Mouse (Mus musculus) kidney, postnatal 36 days (tissue): ENCODE results near the gene Rora.
A peak's percentile ranks its signal among the peaks of the same experiment; 100 is the strongest.

Experiments used
- DNase-seq, 2 experiments: peaks; one replicate each; pipeline ENCODE4 v3.0.0; 2021 to 2022; ENCODE audit warnings: mixed read lengths in 2 of 2

Rora gene

DNA sequence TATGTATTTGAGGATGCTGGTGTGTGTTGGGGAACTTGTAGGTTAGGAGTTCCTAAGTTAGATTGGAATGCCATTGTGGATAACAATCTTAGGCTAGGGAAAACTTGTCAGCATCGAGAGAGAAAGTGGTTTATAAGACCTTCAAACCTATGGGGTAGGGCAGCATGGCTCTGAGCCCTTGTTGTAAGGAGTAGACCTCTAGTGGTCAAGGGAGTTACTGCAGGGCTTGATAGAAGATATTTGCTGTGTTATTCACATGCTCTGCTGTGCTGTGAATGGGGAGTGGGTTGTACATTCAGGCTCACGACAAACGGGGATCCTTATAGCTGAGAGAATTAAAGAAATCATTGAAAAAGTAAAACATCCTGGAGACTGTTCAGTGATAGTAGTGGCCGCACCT is 35.8 kb downstream of the Rora start:
- DNase-seq, result peak; percentile 75

- no peak for DNase-seq
These were observed 41.4 kb downstream of the Rora start for GRCm38 (mm10) chr9:68694889-68695495.

GRCm38 (mm10) chr9:68695496-68695969 is 41.9 kb downstream of the Rora start:
- DNase-seq, result peak; percentile 37 to 66

DNA sequence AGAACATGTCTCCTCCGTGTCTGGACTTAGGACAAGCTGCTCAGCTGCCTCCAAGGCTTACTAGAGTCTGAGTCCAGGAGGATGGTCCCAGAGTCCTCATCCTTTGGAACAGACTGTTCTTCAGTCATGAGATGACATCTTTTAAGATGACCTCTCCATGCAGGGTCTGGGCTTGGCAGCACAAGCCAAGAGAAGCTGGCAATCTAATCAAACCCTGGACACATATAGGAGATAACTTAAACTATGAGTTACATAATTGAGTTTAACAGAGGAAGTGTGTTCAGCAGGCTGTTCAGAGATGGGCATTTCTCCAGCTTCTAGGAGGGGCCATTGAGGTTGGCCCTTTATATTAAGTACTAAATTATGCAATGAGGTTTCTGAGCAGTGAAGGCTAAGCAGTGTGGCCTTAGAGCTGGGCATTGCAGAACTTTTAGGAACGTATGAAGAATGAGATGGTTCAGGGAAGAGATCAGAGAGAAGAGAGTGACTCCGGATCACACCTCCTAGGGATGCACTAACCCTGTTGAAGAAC is 42.9 kb downstream of the Rora start:
- no peak for DNase-seq

- peak in 1 of 2 experiments; percentile 7 for DNase-seq
These were observed 45.8 kb downstream of the Rora start for GRCm38 (mm10) chr9:68699341-68699740.

DNA sequence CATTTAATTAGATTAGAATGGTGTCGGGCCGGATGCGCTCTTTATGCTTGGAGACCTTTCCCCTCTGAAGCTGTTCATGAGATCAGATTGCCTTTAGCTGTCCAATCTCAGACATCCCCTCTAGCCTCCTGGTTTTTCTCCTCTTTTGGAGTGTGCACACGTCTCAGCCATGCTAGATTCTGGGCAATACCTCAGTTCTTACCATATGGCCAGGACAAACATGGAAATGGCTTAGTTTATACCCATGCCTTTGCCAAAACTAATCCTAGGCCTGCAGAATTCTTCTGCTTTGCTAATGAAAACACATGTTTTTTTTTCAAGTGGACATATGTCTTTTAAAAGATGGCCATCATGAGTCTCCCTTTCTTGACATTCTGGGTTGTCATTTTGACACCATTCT is 46.3 kb downstream of the Rora start:
- no peak for DNase-seq

DNA sequence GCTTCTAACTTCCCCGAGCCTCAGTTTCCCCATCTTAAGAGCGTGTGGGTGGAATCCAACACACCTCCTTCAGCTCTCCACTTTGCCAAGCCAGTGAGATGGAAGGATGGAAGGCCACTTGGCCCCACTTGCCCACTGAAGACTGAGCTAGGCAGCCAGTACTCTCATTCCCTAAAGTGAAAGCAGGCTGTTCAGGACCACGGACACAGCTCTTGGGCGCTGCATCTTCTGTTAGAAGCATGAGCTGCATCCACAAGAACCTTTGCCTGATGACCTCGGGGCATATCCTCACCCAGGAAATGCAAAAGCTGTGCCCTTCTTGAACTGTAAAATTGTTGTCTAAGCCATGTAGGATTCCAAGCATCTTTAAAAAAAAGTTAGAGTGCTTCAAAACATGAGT is 54.0 kb downstream of the Rora start:
- no peak for DNase-seq

GRCm38 (mm10) chr9:68709232-68709631 is 55.6 kb downstream of the Rora start:
- peak in 1 of 2 experiments; percentile 24 for DNase-seq

DNA sequence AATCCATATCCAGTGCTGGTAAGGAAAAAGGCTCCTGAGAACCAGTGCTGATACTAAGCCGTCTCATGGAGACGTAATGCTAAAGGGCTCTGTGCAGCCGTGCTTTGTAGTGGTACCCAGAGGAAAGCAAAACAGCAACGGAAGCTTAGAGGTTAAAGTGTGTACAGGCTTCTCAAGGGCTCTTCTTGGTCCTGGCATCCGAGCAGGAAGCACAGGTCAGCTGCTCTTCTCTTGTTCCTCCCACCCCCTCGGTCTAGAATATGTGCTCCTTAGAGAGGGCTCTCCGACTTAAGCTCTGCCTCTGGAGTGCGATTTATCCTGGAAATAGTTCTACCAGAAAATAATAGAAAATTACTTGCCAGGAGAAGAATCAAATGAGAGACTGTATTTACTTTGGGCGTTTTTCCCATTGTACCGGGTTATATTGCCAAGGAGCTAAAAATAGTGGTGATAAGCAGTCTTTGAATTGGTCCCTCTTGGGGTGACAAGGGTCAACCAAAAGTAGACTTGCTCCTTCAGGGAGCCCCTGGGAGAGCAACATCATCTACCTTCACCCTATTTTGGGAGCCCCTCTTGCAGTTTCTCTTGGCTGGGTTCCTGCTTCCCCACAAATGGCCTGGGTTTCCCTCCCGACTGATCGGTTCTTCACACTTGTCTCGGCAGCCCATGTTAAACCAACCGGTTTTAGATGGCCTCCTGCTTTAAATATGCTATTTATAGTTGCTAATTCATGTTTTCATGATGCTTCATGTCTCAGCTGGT is 57.5 kb downstream of the Rora start:
- no peak for DNase-seq

DNA sequence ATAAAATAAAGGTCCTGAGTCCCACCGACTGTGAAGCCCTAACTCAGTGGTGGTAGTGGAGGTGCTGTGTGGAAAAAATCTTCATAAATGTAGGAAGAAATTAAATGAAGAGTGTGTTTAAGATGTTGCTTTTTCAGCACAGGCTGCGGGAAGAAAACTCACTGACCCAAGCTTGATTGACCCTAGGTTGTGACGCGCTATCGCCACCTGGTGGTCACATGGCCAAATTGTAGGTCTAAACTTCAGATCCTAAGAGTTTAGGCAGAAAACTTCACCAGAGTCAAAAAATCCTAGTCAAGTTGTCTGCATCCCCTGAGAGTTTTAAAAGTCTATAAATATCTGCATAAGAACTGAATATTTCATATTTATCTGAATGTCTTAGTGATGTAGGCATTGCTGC is 63.4 kb downstream of the Rora start:
- peak; percentile 18 to 66 for DNase-seq

DNA sequence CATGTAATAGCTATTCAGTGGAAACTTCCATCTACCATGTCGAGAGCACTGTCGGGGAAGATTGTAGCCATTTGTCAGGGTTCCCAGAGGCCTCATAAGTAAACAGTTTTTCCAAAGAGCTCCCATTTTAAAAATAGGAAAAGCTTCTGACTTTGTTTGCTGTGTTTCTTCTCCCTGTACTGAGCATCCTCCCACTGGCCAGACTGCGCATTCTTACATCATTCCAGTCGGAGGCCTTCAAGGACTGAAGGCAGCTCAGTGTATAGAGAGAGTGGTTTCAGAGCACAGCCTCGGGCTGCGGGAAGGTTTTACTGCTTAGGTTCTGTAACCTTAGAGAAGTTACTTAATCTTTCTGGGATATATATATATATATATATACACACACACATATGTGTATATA is 64.8 kb downstream of the Rora start:
- no peak for DNase-seq

GRCm38 (mm10) chr9:68719286-68719685 is 65.7 kb downstream of the Rora start:
- DNase-seq, result no peak

- peak; percentile 16 to 41 for DNase-seq
These were observed 71.2 kb downstream of the Rora start for GRCm38 (mm10) chr9:68724636-68725285.

DNA sequence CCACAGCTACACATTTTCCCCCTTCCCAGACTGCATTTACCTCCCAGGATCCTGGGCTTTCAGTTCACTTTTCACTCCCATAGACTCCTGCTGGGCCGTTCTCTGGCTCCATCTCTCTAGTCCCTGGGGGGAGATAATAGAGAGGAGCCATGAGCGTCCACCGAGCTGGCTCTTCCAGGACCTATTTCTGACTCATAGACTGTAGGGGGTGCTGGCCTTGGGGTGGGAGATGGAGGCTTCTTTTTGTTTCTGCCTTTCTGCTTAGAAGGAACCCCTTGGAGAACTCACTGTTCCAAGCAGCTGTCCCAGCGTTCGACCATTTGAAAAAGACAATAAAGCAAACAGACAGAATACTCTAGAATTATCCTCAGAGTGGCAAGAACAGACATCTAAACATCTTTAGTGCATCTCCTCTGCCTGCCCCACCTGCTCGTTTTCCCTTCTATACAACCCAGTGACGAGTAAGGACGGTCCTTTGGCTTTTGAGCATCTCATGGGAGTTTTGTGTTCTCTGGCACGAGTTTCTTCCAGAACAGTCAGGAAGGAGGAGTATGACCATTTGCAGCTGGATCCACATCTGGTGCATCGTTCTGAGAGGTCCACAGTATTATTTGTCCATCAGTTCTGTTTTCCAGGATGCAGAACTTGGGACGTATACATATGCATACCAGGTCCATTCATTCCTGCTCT is 73.7 kb downstream of the Rora start:
- DNase-seq, result peak in 1 of 2 experiments; percentile 3

- no peak for DNase-seq
These were observed 77.9 kb downstream of the Rora start for GRCm38 (mm10) chr9:68731438-68731837.

- no peak for DNase-seq
These were observed 79.3 kb downstream of the Rora start for GRCm38 (mm10) chr9:68732929-68733328.

DNA sequence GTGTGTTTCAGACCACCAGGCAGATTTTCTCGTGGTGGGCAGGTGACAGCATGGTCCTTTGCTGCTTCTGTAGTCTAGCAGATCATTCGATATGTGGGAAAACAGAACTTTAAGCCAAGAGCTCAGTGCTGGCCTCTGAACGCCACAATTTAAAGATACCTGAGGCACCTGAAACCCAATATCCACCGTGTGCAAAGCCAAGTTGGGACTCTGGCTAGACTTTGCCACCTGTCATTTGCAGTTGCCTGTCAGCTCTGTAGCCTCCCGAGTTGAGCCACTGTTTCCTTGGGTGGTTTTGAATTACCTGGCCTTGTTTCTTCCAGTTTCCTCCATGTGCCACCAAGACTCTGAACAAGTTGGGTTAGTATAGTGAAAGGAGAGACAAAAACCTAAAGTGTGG is 82.3 kb downstream of the Rora start:
- DNase-seq, result no peak

DNA sequence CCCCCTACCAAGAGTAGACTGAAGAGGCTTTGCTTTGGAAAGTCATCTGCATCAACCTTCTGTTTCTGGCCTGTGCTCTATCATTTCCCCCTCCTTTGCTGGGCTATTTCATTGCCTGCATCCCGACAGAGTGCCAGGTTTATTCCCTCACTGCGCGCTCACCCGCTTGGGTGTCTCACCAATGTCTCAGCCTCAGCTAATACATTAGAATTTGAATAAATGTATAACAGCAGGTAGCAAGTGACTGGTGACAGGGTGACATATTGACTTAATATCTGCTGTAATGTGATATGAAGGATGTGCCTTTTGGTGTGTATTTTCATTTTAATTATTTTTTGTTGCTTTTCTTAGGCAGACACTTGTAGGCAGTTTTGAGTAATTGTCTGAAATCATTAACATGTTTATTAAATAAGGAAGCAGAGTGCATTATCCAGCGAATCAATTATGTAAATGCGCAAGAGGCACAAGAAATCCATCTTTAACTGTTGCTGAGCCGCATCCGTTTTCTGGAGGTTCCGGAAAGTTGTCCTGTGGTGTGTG is 83.7 kb downstream of the Rora start:
- no peak for DNase-seq

- no peak for DNase-seq
These were observed 92.5 kb downstream of the Rora start for GRCm38 (mm10) chr9:68745931-68746646.

DNA sequence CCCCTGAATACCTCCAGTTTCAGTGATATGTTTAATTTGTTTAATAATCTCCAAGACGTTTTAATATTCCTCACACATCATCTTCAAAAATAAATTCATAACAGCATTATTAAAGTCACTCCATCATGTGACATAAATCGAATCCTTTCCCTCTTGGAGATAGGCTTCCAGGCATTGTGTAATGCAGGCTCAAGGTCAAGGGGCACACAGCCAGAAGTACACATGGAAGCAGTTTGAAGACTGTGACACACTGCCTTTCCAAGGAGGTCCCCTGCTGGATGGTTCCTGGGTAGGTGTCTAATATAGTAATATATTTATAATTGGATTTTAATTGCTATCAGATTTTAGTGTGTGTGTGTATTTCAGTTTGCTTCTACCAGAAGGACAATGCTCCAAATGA is 103.4 kb downstream of the Rora start:
- DNase-seq, result peak; percentile 7 to 29

DNA sequence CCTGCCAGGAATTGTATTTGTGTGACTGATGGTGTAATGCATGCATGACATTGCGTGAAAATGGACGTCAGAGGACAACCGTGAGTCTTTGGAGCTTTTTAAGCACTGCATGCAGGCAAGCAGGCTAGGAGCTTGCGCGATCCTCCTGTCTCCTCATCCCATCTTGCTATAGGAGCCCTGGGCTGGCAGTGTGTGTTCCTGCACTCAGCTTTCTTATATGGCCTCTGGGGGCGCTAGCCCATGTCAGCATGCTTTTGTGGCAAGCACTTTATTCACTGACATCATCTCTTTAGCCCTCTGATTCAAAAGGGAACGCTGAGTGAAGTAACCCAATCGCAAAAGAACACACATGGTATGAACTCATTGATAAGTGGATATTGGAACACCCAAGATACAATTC is 105.7 kb downstream of the Rora start:
- no peak for DNase-seq

- no peak for DNase-seq
These were observed 106.7 kb downstream of the Rora start for GRCm38 (mm10) chr9:68760329-68760728.
